ENCODE assay signal across 40 mouse cellular contexts in genomic region chr19:5734325-5734724, GRCm38 (mm10). TPM values are rescaled to one million over a fixed set of nuclear protein-coding genes. Genes with fewer than 3 reads are reported as not detected.
"Had no signal": no experiment of that assay in that cellular context is flagged by ENCODE, and none has a peak within 500 bp of the region (broad histone marks: within the 10 kb centered on the region; RNA-seq: fewer than 3 reads in every experiment).

No protein-coding gene starts in this region.

- H3K4me3 ChIP-seq: heart, embryonic 12.5 days; heart, embryonic 13.5 days; heart, embryonic 15.5 days; hindbrain, embryonic 10.5 days; hindbrain, embryonic 12.5 days; hindbrain, embryonic 13.5 days; hindbrain, embryonic 15.5 days; intestine, embryonic 15.5 days; kidney, embryonic 15.5 days; layer of hippocampus, adult 2 months; left cerebral cortex, adult 2 months had no signal

- H3K36me3 ChIP-seq: hindbrain, embryonic 13.5 days; hindbrain, embryonic 15.5 days; intestine, embryonic 15.5 days had no signal

- H3K9me3 ChIP-seq: heart, embryonic 12.5 days; heart, embryonic 13.5 days; heart, embryonic 15.5 days; hindbrain, embryonic 10.5 days; hindbrain, embryonic 12.5 days; hindbrain, embryonic 13.5 days; hindbrain, embryonic 15.5 days; intestine, embryonic 15.5 days; kidney, embryonic 15.5 days had no signal

- H3K9ac ChIP-seq: heart, embryonic 12.5 days; heart, embryonic 13.5 days; heart, embryonic 15.5 days; hindbrain, embryonic 12.5 days; hindbrain, embryonic 13.5 days; hindbrain, embryonic 14.5 days; hindbrain, embryonic 15.5 days; intestine, embryonic 15.5 days; kidney, embryonic 15.5 days had no signal

- DNase-seq: heart, postnatal 10 days; heart, postnatal 14 days; heart, postnatal 36 days; heart, postnatal 4 days; kidney, adult 11 months; kidney, adult 18-20 months; kidney, adult 2 months; kidney, adult 8-10 months; kidney, adult 9 months; kidney, postnatal 10 days; kidney, postnatal 14 days; kidney, postnatal 25 days; kidney, postnatal 36 days; kidney, postnatal 4 days; layer of hippocampus, adult 9-11 months; layer of hippocampus, postnatal 36 days had no signal

- H3K27ac ChIP-seq: heart, embryonic 13.5 days; heart, embryonic 15.5 days; hindbrain, embryonic 10.5 days; hindbrain, embryonic 12.5 days; hindbrain, embryonic 13.5 days; hindbrain, embryonic 14.5 days; hindbrain, embryonic 15.5 days; hindbrain, postnatal 0 days; intestine, embryonic 15.5 days; kidney, embryonic 15.5 days; kidney, postnatal 0 days; layer of hippocampus, adult 2 months; left cerebral cortex, adult 2 months had no signal

RNA-seq across cellular contexts. Expression of gene Kcnk7, which starts 30.2 kb away (rescaled TPM):
- total RNA-seq: heart, postnatal 10 days; heart, postnatal 14 days; heart, postnatal 25 days; heart, postnatal 36 days; heart, postnatal 4 days; hematopoietic stem cell, adult 5-6 weeks; hindbrain, postnatal 0 days; layer of hippocampus, adult 18-20 months; layer of hippocampus, postnatal 10 days; layer of hippocampus, postnatal 14 days; layer of hippocampus, postnatal 25 days; layer of hippocampus, postnatal 36 days; left cerebral cortex, adult 18-20 months; left cerebral cortex, adult 2 months had no signal
- polyA plus RNA-seq: heart, embryonic 11.5 days; heart, embryonic 13.5 days; hindbrain, embryonic 12.5 days; hindbrain, embryonic 16.5 days; large intestine, adult 2 months had no signal
